Mouse (Mus musculus) liver, postnatal 0 days (tissue): ENCODE results near the gene Lmf1.

Experiments used
- CTCF ChIP-seq: sonication (generic); IDR thresholded peaks from 2 replicates; pipeline ENCODE4 v1.5.1; 2016; ENCODE audit warnings: antibody characterized with exemption, low read depth
- EP300 ChIP-seq: IDR thresholded peaks from 2 replicates; pipeline ENCODE4 v1.6.1; 2016; ENCODE audit warnings: antibody characterized with exemption, low read depth, mild to moderate bottlenecking

- TF ChIP-seq CTCF (no peak), EP300 (no peak)
Observed at GRCm38 (mm10) chr17:25688922-25689321, 110.0 kb downstream of the Lmf1 start.
